In the genomic region with DNA sequence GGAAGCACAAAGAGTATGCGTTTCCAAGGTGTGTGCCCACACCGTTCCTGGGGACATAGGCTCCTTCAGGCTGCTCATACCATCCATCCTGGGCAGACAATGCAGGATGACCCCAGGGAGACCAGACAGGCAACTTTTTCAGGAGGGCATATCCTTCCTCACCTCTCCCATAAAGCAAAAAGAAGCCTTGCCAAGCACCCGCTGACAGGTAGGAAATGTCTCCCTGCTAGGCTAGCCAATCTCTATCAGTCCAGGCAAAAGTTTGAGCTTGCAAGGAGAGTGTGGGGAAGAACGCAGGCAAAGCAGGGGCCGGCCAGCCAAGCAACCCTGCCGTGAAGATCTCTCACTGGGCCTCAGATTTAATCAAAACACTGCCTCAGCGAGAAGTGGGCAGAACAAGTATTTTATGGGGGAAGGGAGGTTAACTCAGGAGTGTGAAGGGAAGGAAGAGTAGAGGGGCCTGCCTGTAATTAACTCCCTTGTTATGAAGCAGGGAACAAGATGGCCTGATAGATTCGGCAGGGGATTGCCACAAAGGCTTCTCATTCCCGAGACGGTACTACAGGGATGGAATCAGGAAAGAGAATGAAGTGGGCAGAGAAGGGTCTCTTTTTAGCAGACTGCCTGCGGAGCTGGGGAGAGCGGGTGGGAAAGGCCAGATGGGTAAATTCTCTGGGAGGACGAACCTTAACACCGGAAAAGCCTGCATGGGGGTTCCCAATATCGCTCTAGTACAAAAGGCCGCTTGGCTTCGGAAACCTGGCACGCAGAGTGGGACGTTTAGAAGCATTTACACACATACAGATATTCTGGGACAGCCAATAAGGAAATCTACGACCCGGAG, we compare ENCODE assay signal across 8 mouse cellular contexts. TPM values are rescaled to one million over a fixed set of nuclear protein-coding genes. Genes with fewer than 3 reads are reported as not detected.
DNase-seq lines count a peak whose midpoint lies in the region; ATAC-seq lines count a peak whose summit lies in the region.

No protein-coding gene starts in this region.

- DNase-seq in adrenal gland, adult 2 months: peak; percentile 60
- no peak for DNase-seq in adrenal gland, postnatal 25 days
- DNase-seq in intestine, embryonic 14.5 days (ENCODE audit: low spot score): peak; percentile 76
- DNase-seq in lung, postnatal 10 days: peak; percentile 24
- no peak for DNase-seq in adrenal gland, postnatal 36 days
- no peak for DNase-seq in thymus, postnatal 4 days

- no peak for ATAC-seq in embryonic facial prominence, embryonic 13.5 days (ENCODE audit: insufficient number of reproducible peaks, insufficient read depth, low FRiP score, low TSS enrichment, low read depth)
- ATAC-seq in intestine, embryonic 14.5 days (replicated peaks; ENCODE audit: low FRiP score, low TSS enrichment, low read depth): no peak
- no peak for ATAC-seq in erythroid progenitor cell, adult 5-6 weeks (replicated peaks; ENCODE audit: low FRiP score, poor library complexity, severe bottlenecking)

- 1% methylated on average over 21 of the region's 21 CpGs for WGBS in embryonic facial prominence, embryonic 13.5 days
- 4% methylated on average over 21 of the region's 21 CpGs for whole genome bisulfite sequencing in intestine, embryonic 14.5 days

- no peaks in the 10 kb centered on the region for H3K36me3 ChIP-seq in embryonic facial prominence, embryonic 13.5 days
- H3K36me3 ChIP-seq in intestine, embryonic 14.5 days (ENCODE audit: control insufficient read depth, insufficient read depth, low read length): peaks cover 5% of the 10 kb centered on the region; the same call in 1 of the 2 replicates

- H3K9me3 ChIP-seq in embryonic facial prominence, embryonic 13.5 days: no peaks in the 10 kb centered on the region
- H3K9me3 ChIP-seq in intestine, embryonic 14.5 days (ENCODE audit: control insufficient read depth, low read length): no peaks in the 10 kb centered on the region

- no peak overlapping the region for H3K27ac ChIP-seq in embryonic facial prominence, embryonic 13.5 days
- H3K27ac ChIP-seq in intestine, embryonic 14.5 days (ENCODE audit: low read depth): peak overlapping the region; percentile 25; the same call in 1 of the 2 replicates

- H3K4me1 ChIP-seq in embryonic facial prominence, embryonic 13.5 days: peaks cover 61% of the 10 kb centered on the region
- peaks cover 35% of the 10 kb centered on the region for H3K4me1 ChIP-seq in intestine, embryonic 14.5 days (replicated peaks; ENCODE audit: control insufficient read depth, insufficient read depth, low read length)

- H3K4me2 ChIP-seq in embryonic facial prominence, embryonic 13.5 days: peak overlapping the region; percentile 92
- H3K4me2 ChIP-seq in intestine, embryonic 14.5 days (ENCODE audit: low read length): peak overlapping the region; percentile 96

- no peaks in the 10 kb centered on the region for H3K27me3 ChIP-seq in embryonic facial prominence, embryonic 13.5 days
- no peaks in the 10 kb centered on the region for H3K27me3 ChIP-seq in intestine, embryonic 14.5 days (replicated peaks; ENCODE audit: control insufficient read depth, insufficient read depth, low read length)

- H3K9ac ChIP-seq in embryonic facial prominence, embryonic 13.5 days: peak overlapping the region; percentile 90
- H3K9ac ChIP-seq in intestine, embryonic 14.5 days (ENCODE audit: low read length): peak overlapping the region; percentile 85

- H3K4me3 ChIP-seq in embryonic facial prominence, embryonic 13.5 days: peak overlapping the region; percentile 62
- H3K4me3 ChIP-seq in intestine, embryonic 14.5 days (ENCODE audit: low read depth, low read length): peak overlapping the region; percentile 81

RNA-seq across cellular contexts. Expression of gene Shb, which starts 3.7 kb away (rescaled TPM):
- total RNA-seq in adrenal gland, adult 2 months (2021): 100 to 1,000 TPM in 1 of 2 experiments, 10 to 100 TPM in 1; 48.7 to 154 TPM
- 71.0 and 106 TPM in 2 replicates for polyA plus RNA-seq in adrenal gland, adult 2 months (2012; rRNA removed)
- 88.4 and 94.4 TPM in 2 replicates for total RNA-seq in adrenal gland, postnatal 25 days (2021)
- 3.8 and 4.2 TPM in 2 replicates for polyA plus RNA-seq in embryonic facial prominence, embryonic 13.5 days (2015; fragmentation: Nextera tagmentation; extraction: Ambion mirVana)
- polyA plus RNA-seq in intestine, embryonic 14.5 days (2014; fragmentation: Nextera tagmentation; extraction: Ambion mirVana): 5.3 and 7.3 TPM in 2 replicates
- 1.3 TPM in 1 of 2 replicates, not detected in the other for total RNA-seq in erythroid progenitor cell, adult 5-6 weeks (2015; ENCODE audit: low replicate concordance)
- total RNA-seq in erythroid progenitor cell, adult 5-6 weeks (2017; ENCODE audit: low replicate concordance): 1.5 and 6.5 TPM in 2 replicates
- total RNA-seq in adrenal gland, postnatal 36 days (2021): 100 to 1,000 TPM in 1 of 2 experiments, 10 to 100 TPM in 1; 51.4 to 110 TPM

Comparison
In these comparisons a context has a peak if more than half of its experiments do, and no peak if none do; other contexts are left out.
1. DNase-seq: peak in adrenal gland, adult 2 months (single experiment), intestine, embryonic 14.5 days (single experiment) and lung, postnatal 10 days (single experiment); none in adrenal gland, postnatal 25 days (single experiment), adrenal gland, postnatal 36 days (0 of 2) and thymus, postnatal 4 days (single experiment).
2. RNA of gene Shb, which starts 3.7 kb away (total RNA-seq): 48.7 to 154 TPM in adrenal gland, adult 2 months, 51.4 to 110 TPM in adrenal gland, postnatal 36 days and 88.4 to 94.4 TPM in adrenal gland, postnatal 25 days; 1.3 to 6.5 TPM in erythroid progenitor cell, adult 5-6 weeks; every median in the first group is over 4 times any median in the second.